Mouse (Mus musculus): ENCODE data around the gene Myo3b. TPM values are rescaled to one million over a fixed set of nuclear protein-coding genes. Genes with fewer than 3 reads are reported as not detected.

Gene Myo3b
- polyA plus RNA-seq, 1 experiment from 2014 or later: 0.24 TPM

GRCm38 (mm10) chr2:70260646-70261195, 221.8 kb downstream of the Myo3b start:
- no peak overlapping the region for H3K27ac ChIP-seq (ENCODE audit: low read depth)
- WGBS: 47% methylated on average over 2 of the region's 2 CpGs
- no peaks in the 10 kb centered on the region for H3K27me3 ChIP-seq (ENCODE audit: insufficient read depth, low read length)
- H3K9ac ChIP-seq: no peak overlapping the region
- DNase-seq (no peak), ATAC-seq (ENCODE audit: insufficient read depth) (no peak)
- H3K4me2 ChIP-seq: no peak overlapping the region
- no peak overlapping the region for H3K4me3 ChIP-seq (ENCODE audit: low read depth, low read length)
- peaks cover 16% of the 10 kb centered on the region for H3K4me1 ChIP-seq (ENCODE audit: insufficient read depth)
- H3K36me3 ChIP-seq (ENCODE audit: insufficient read depth): no peaks in the 10 kb centered on the region
- no peak for TF ChIP-seq CTCF (IDR thresholded peaks at IDR 0.05; ENCODE audit: low read depth)
- H3K9me3 ChIP-seq (ENCODE audit: low read depth, low read length): no peaks in the 10 kb centered on the region

GRCm38 (mm10) chr2:70261703-70262564, 223.0 kb downstream of the Myo3b start:
- peak overlapping the region; percentile 76 for H3K27ac ChIP-seq (ENCODE audit: low read depth)
- H3K27me3 ChIP-seq (ENCODE audit: insufficient read depth, low read length): no peaks in the 10 kb centered on the region
- no peak overlapping the region for H3K4me3 ChIP-seq (ENCODE audit: low read depth, low read length)
- H3K4me1 ChIP-seq (ENCODE audit: insufficient read depth): peaks cover 16% of the 10 kb centered on the region
- no peaks in the 10 kb centered on the region for H3K9me3 ChIP-seq (ENCODE audit: low read depth, low read length)
- peak overlapping the region; percentile 18; the same call in 1 of the 2 replicates for H3K4me2 ChIP-seq
- ATAC-seq (ENCODE audit: insufficient read depth) (peak; percentile 50; the same call in 1 of the 2 replicates), DNase-seq (peak; percentile 11)
- no peak for TF ChIP-seq CTCF (IDR thresholded peaks at IDR 0.05; ENCODE audit: low read depth)
- H3K36me3 ChIP-seq (ENCODE audit: insufficient read depth): no peaks in the 10 kb centered on the region
- WGBS: 66% methylated on average over 8 of the region's 8 CpGs
- H3K9ac ChIP-seq: no peak overlapping the region

- Histone ChIP-seq H3K27me3 (ENCODE audit: insufficient read depth, low read length) (no peaks in the 10 kb centered on the region), H3K27ac (ENCODE audit: low read depth) (peak overlapping the region; percentile 76), H3K4me3 (ENCODE audit: low read depth, low read length) (no peak overlapping the region), H3K36me3 (ENCODE audit: insufficient read depth) (no peaks in the 10 kb centered on the region), H3K9ac (no peak overlapping the region), H3K4me1 (ENCODE audit: insufficient read depth) (peaks cover 16% of the 10 kb centered on the region), H3K4me2 (peak overlapping the region; percentile 18; the same call in 1 of the 2 replicates), H3K9me3 (ENCODE audit: low read depth, low read length) (no peaks in the 10 kb centered on the region)
- no peak for TF ChIP-seq CTCF (IDR thresholded peaks at IDR 0.05; ENCODE audit: low read depth)
- peak; percentile 83 for ATAC-seq (ENCODE audit: insufficient read depth)
- WGBS: 12% methylated on average over 9 of the region's 9 CpGs
- peak; percentile 71 for DNase-seq
Measured at GRCm38 (mm10) chr2:70262565-70263082, 223.7 kb downstream of the Myo3b start.

- 13% methylated on average over 13 of the region's 13 CpGs for WGBS
- ATAC-seq (ENCODE audit: insufficient read depth) (peak; percentile 41; the same call in 1 of the 2 replicates), DNase-seq (peak; percentile 58)
Measured at GRCm38 (mm10) chr2:70278425-70279277, 239.7 kb downstream of the Myo3b start.

GRCm38 (mm10) chr2:70284109-70284508, 245.2 kb downstream of the Myo3b start:
- H3K4me2 ChIP-seq: no peak overlapping the region
- no peak for TF ChIP-seq CTCF (IDR thresholded peaks at IDR 0.05; ENCODE audit: low read depth)
- WGBS: 55% methylated on average over 1 of the region's 1 CpGs
- H3K27me3 ChIP-seq (ENCODE audit: insufficient read depth, low read length): no peaks in the 10 kb centered on the region
- no peak for DNase-seq
- no peak overlapping the region for H3K9ac ChIP-seq
- H3K36me3 ChIP-seq (ENCODE audit: insufficient read depth): no peaks in the 10 kb centered on the region
- no peak for ATAC-seq (ENCODE audit: insufficient read depth)
- H3K9me3 ChIP-seq (ENCODE audit: low read depth, low read length): no peaks in the 10 kb centered on the region
- H3K4me1 ChIP-seq (ENCODE audit: insufficient read depth): peaks cover 3% of the 10 kb centered on the region; the same call in 1 of the 2 replicates
- no peak overlapping the region for H3K27ac ChIP-seq (ENCODE audit: low read depth)
- no peak overlapping the region for H3K4me3 ChIP-seq (ENCODE audit: low read depth, low read length)

More at GRCm38 (mm10) chr2:70278425-70279277, 239.7 kb downstream of the Myo3b start:
- Histone ChIP-seq H3K9me3 (ENCODE audit: low read depth, low read length) (no peaks in the 10 kb centered on the region), H3K4me2 (no peak overlapping the region), H3K9ac (no peak overlapping the region), H3K4me3 (ENCODE audit: low read depth, low read length) (no peak overlapping the region), H3K27ac (ENCODE audit: low read depth) (no peak overlapping the region), H3K27me3 (ENCODE audit: insufficient read depth, low read length) (no peaks in the 10 kb centered on the region), H3K36me3 (ENCODE audit: insufficient read depth) (no peaks in the 10 kb centered on the region), H3K4me1 (ENCODE audit: insufficient read depth) (peaks cover 3% of the 10 kb centered on the region; the same call in 1 of the 2 replicates)
- TF ChIP-seq CTCF (IDR thresholded peaks at IDR 0.05; ENCODE audit: low read depth): peak; percentile 73

- WGBS: 12% methylated on average over 5 of the region's 5 CpGs
- Histone ChIP-seq H3K27me3 (ENCODE audit: insufficient read depth, low read length) (no peaks in the 10 kb centered on the region), H3K4me1 (ENCODE audit: insufficient read depth) (peaks cover 6% of the 10 kb centered on the region; the same call in 1 of the 2 replicates), H3K36me3 (ENCODE audit: insufficient read depth) (no peaks in the 10 kb centered on the region), H3K27ac (ENCODE audit: low read depth) (no peak overlapping the region), H3K9me3 (ENCODE audit: low read depth, low read length) (no peaks in the 10 kb centered on the region), H3K4me3 (ENCODE audit: low read depth, low read length) (no peak overlapping the region), H3K4me2 (no peak overlapping the region), H3K9ac (no peak overlapping the region)
- no peak for TF ChIP-seq CTCF (IDR thresholded peaks at IDR 0.05; ENCODE audit: low read depth)
- DNase-seq (peak; percentile 43), ATAC-seq (ENCODE audit: insufficient read depth) (no peak)
Measured at GRCm38 (mm10) chr2:70291063-70291462, 252.1 kb downstream of the Myo3b start.

Measured in lung, embryonic 14.5 days (tissue).